Mouse (Mus musculus) intestine, embryonic 16.5 days (tissue): ENCODE results near the gene Hoxa7. TPM values are rescaled to one million over a fixed set of nuclear protein-coding genes. Genes with fewer than 3 reads are reported as not detected.

ENCODE experiments used
- ATAC-seq: fragments of 200-750 bp; cut with Nextera tagmentation; 2 replicates; pipeline ENCODE4 v1.8.0; 2017; ENCODE audit warnings: moderate TSS enrichment, moderate library complexity
- H3K27ac ChIP-seq: fragments of 300-500 bp; sonication (generic); 2 replicates; pipeline ENCODE4 v1.5.1; 2014; ENCODE audit warnings: mild to moderate bottlenecking, low read length
- H3K27me3 ChIP-seq: fragments of 300-500 bp; sonication (generic); replicated peaks from 2 replicates; pipeline ENCODE4 v1.6.1; 2014; ENCODE audit warnings: low read length, control low read depth, mixed read lengths; ENCODE audit not compliant: control insufficient read depth, insufficient read depth
- H3K36me3 ChIP-seq: fragments of 300-500 bp; sonication (generic); 2 replicates; pipeline ENCODE4 v1.6.1; 2014; ENCODE audit warnings: low read length, control low read depth; ENCODE audit not compliant: control insufficient read depth, insufficient read depth
- H3K4me1 ChIP-seq: fragments of 300-500 bp; sonication (generic); 2 replicates; pipeline ENCODE4 v1.6.1; 2014; ENCODE audit warnings: low read length, control low read depth, mixed read lengths; ENCODE audit not compliant: control insufficient read depth, insufficient read depth
- H3K4me2 ChIP-seq: fragments of 300-500 bp; sonication (generic); 2 replicates; pipeline ENCODE4 v1.6.1; 2014; ENCODE audit warnings: low read depth, low read length, control low read depth
- H3K4me3 ChIP-seq: fragments of 300-500 bp; sonication (generic); 2 replicates; pipeline ENCODE4 v1.5.1; 2014; ENCODE audit warnings: mild to moderate bottlenecking, low read length
- H3K9ac ChIP-seq: fragments of 300-500 bp; sonication (generic); 2 replicates; pipeline ENCODE4 v1.6.1; 2014; ENCODE audit warnings: low read depth, low read length
- H3K9me3 ChIP-seq: fragments of 300-500 bp; sonication (generic); 2 replicates; pipeline ENCODE4 v1.6.1; 2016; ENCODE audit warnings: low read length, control low read depth; ENCODE audit not compliant: control insufficient read depth
- WGBS: fragments of 180-500 bp; shearing (Covaris S2); extraction: QIAGEN DNeasy Blood & Tissue Kit; methylation state at CpG from one replicate; pipeline ENCODE4 v1.1.7; 2014; 5-methylcytosine and 5-hydroxymethylcytosine counted together
- polyA plus RNA-seq: library from polyadenylated mRNA; unstranded; fragments of >200 nt; fragmentation: Nextera tagmentation; extraction: Ambion mirVana; gene quantifications from 2 replicates; pipeline ENCODE4 v1.2.1, GENCODE M21; 2015

Gene Hoxa7
- polyA plus RNA-seq, 1 experiment from 2014 or later: 8.2 TPM

DNA sequence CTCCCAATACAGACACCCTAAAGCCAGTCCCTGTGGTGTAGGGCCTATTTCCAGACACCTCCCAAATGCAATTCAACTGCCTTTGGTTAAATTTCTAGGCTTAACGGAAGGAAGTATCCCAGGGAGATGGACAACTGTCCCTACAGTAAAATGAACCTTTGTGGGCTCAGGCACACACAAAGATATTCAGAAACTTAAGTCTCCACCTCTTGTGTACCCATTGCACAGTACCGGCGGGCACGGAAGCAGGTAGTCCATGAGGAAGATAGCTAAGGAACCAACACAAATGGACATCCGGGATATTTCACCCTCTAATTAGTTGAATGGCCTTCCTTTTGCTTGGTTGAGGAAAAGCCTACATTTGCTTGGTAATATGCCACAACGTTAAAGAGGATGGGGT, 45.3 kb downstream of the Hoxa7 start:
- Histone ChIP-seq H3K27me3 (peaks cover 6% of the 10 kb centered on the region; the same call in 1 of the 2 replicates), H3K4me1 (peaks cover 35% of the 10 kb centered on the region), H3K9ac (peak overlapping the region; percentile 79), H3K27ac (peak overlapping the region; percentile 96), H3K4me2 (peak overlapping the region; percentile 82), H3K4me3 (peak overlapping the region; percentile 63), H3K9me3 (no peaks in the 10 kb centered on the region), H3K36me3 (no peaks in the 10 kb centered on the region)
- ATAC-seq: no peak; the same call in 1 of the 2 replicates
- 2% methylated on average over 6 of the region's 6 CpGs for WGBS

DNA sequence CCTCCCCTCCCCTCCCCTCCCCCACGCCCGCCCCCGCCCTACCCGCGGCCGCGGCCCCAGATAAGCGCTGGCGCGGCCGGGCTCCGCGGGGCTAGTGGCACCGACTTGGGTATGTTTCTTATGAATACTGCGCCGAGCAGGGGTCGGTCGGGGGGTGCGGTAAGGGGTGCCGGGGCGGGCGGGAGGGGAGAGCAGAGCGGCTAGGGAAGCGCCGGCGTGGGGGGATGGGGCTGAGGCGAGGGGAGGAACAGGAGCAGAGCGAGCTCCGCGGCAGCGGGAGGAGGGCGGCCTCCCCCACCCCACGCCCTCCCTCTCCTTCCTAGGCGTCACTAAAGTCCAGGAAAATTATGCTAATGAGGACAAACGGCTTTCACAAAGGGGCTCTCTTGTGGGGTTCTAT, 45.8 kb downstream of the Hoxa7 start:
- Histone ChIP-seq H3K4me3 (peak overlapping the region; percentile 63), H3K36me3 (no peaks in the 10 kb centered on the region), H3K27ac (peak overlapping the region; percentile 96), H3K4me1 (peaks cover 35% of the 10 kb centered on the region), H3K9me3 (no peaks in the 10 kb centered on the region), H3K27me3 (0 out of 2 replicates have a peak, but pooled peaks cover 3% of the 10 kb centered on the region), H3K9ac (peak overlapping the region; percentile 79), H3K4me2 (peak overlapping the region; percentile 82)
- WGBS: 1% methylated on average over 12 of the region's 35 CpGs
- ATAC-seq: peak; percentile 49

DNA sequence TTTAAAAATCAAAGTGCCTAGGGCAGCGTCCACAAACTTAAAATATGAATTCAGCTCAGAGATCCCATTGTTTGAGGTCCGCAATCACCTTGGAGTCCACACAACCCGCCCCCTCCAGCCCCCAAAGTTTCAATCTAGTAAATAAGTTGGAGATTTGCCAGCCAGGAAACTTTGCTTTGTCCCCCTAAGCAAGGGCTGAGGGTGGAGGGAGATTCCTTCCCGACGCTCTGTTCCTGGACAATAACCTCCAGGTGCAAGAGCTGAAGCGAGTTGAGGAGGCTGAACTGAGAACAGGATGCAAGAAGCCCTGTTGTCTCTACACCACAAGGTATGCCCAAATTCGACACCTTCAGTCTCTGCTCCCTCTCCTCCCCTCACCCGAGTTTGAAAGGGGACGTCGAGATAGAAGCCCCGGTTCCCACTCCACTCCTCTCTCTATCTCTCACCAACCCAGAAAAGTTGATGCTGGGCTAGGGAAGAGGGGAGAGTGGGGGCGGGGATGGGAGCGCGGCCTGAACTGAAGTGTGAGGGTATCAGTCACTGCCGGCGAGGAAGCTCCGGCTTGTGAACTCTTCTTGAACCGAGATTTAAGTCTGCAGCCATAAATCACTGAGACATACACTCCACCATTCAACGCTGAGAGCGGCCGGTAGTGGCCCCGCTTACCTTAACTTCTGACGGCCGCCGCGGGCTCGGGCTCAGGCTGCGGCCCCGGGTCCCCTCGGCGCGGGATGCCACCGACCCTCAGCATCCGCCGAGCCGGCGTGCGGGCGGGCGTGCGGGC, 46.5 kb downstream of the Hoxa7 start:
- H3K36me3 ChIP-seq: no peaks in the 10 kb centered on the region
- peak overlapping the region; percentile 63 for H3K4me3 ChIP-seq
- 4% methylated on average over 41 of the region's 41 CpGs for WGBS
- peak overlapping the region; percentile 79 for H3K9ac ChIP-seq
- peak overlapping the region; percentile 82 for H3K4me2 ChIP-seq
- peak; percentile 57 for ATAC-seq
- 0 out of 2 replicates have a peak, but pooled peaks cover 6% of the 10 kb centered on the region for H3K27me3 ChIP-seq
- H3K4me1 ChIP-seq: peaks cover 35% of the 10 kb centered on the region
- H3K27ac ChIP-seq: peak overlapping the region; percentile 96
- no peaks in the 10 kb centered on the region for H3K9me3 ChIP-seq

DNA sequence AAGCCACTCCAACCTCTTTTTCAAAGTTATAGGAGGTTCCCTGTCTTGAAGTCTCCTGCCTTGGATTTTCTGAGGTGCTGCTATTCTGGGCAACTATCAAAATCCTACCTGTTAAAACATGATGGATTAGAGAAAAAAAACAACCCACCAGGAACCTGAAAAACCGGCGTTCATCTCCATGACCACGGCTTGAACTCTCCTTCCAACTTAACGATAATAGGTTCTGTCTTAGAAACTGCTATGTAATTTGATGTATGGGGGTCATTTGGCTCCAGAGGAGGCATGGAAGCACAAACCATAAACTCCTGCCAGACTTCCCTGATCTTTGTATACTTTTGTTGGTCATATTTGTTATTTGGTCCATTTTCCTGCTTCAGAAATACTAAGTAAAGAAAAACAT, 48.0 kb downstream of the Hoxa7 start:
- Histone ChIP-seq H3K4me3 (peak overlapping the region; percentile 47), H3K4me1 (peaks cover 39% of the 10 kb centered on the region), H3K9ac (peak overlapping the region; percentile 40)

DNA sequence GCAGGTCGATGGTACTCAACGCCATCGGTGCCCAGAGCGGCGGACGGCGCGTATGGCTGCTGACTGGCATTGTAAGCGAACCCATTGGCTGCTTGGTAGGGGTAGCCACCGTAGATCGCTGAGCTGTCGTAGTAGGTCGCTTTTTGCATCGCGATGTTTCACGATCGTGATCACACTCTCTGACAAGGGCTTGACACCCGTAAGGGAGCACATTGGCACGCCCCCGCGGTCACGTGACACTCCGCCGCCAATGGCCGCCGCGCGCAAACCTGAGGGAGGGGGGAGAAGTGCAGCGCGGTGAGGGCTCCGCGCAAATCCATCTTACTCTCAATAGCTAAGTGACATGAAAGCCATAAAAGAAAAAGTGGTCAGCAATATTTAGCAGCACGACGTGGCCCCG, 49.2 kb downstream of the Hoxa7 start:
- Histone ChIP-seq H3K27ac (peak overlapping the region; percentile 93), H3K9ac (peak overlapping the region; percentile 68), H3K9me3 (no peaks in the 10 kb centered on the region), H3K4me1 (peaks cover 37% of the 10 kb centered on the region), H3K27me3 (peaks cover 16% of the 10 kb centered on the region; the same call in 1 of the 2 replicates), H3K4me3 (peak overlapping the region; percentile 47), H3K4me2 (peak overlapping the region; percentile 79), H3K36me3 (no peaks in the 10 kb centered on the region)
- 2% methylated on average over 35 of the region's 35 CpGs for WGBS
- peak; percentile 58 for ATAC-seq

More for the DNA sequence above, 48.0 kb downstream of the Hoxa7 start:
- peak overlapping the region; percentile 87 for H3K27ac ChIP-seq
- peak overlapping the region; percentile 79 for H3K4me2 ChIP-seq
- H3K27me3 ChIP-seq: peaks cover 8% of the 10 kb centered on the region; the same call in 1 of the 2 replicates
- no peaks in the 10 kb centered on the region for H3K36me3 ChIP-seq
- ATAC-seq: no peak
- 13% methylated on average over 4 of the region's 4 CpGs for WGBS
- H3K9me3 ChIP-seq: no peaks in the 10 kb centered on the region

DNA sequence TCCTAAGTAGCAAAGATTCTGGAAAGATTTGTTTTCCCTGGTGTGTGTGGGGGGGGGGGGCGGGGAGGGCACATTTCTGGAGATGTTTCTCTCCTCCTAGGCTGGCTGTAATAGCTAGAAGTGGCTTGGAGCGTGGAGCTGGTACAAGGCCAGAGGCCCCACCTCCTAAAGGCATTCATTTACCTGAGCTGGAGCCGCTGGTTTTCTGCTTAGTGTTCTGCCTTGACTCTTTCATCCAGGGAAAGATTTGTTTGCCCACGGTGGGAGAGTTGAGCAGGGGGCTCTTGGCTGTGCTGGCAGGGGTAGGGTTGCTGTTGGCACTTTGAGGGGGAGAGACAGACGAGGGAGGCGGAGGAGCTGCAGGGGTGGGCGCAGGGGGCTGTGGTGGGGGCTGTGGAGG, 49.7 kb downstream of the Hoxa7 start:
- Histone ChIP-seq H3K4me3 (peak overlapping the region; percentile 47), H3K27me3 (peaks cover 19% of the 10 kb centered on the region; the same call in 1 of the 2 replicates), H3K9ac (peak overlapping the region; percentile 68), H3K4me2 (peak overlapping the region; percentile 79), H3K9me3 (no peaks in the 10 kb centered on the region), H3K36me3 (no peaks in the 10 kb centered on the region), H3K4me1 (peaks cover 33% of the 10 kb centered on the region), H3K27ac (peak overlapping the region; percentile 93)
- WGBS: 27% methylated on average over 7 of the region's 7 CpGs
- no peak for ATAC-seq

DNA sequence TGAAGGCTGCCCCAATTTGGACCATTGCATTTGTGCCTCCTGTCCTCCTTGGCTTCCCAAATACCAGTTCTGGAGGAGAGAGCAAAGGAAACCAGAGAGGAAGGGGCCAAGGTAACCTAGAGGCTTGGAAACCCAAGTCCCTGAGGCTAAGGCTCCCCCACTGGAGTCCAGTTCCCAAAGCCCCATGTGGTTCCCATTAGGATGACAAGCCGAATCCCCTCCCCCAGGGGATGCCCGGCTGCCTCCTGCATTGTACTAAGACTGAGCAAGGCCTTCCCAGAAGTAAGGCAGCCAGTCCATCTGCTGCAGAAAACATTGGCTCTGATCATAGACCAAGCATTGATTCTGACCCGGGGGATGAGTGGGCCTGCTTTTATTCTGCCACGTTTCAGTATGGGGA, 50.3 kb downstream of the Hoxa7 start:
- no peaks in the 10 kb centered on the region for H3K9me3 ChIP-seq
- WGBS: 31% methylated on average over 4 of the region's 4 CpGs
- H3K27me3 ChIP-seq: peaks cover 19% of the 10 kb centered on the region; the same call in 1 of the 2 replicates
- H3K4me2 ChIP-seq: peak overlapping the region; percentile 52; the same call in 1 of the 2 replicates
- no peak overlapping the region for H3K4me3 ChIP-seq
- H3K36me3 ChIP-seq: no peaks in the 10 kb centered on the region
- H3K4me1 ChIP-seq: peaks cover 28% of the 10 kb centered on the region
- H3K9ac ChIP-seq: 0 out of 2 replicates have a peak overlapping the region, but pooled peaks have one; percentile 68
- peak overlapping the region; percentile 93 for H3K27ac ChIP-seq
- ATAC-seq: no peak

DNA sequence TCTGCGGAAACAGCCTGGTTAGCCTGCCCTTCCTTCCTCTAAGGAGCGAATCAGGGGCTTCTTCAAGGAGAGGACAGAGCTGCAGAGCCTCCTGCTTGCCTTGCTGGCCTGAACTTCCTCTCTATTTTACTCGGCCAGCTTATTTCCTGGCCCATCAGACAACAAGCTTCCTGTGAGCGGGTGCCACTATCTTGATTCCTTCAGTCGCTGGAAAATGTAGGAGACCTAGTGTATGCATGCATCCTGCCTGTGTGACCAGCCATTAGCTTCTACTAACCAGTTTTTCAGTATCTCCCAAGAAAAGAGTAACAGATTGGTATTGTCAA, 50.8 kb downstream of the Hoxa7 start:
- H3K27ac ChIP-seq: peak overlapping the region; percentile 93
- peak overlapping the region; percentile 69 for H3K9ac ChIP-seq
- H3K4me3 ChIP-seq: peak overlapping the region; percentile 29
- H3K4me1 ChIP-seq: peaks cover 27% of the 10 kb centered on the region
- H3K4me2 ChIP-seq: peak overlapping the region; percentile 52
- 34% methylated on average over 5 of the region's 5 CpGs for WGBS
- no peaks in the 10 kb centered on the region for H3K36me3 ChIP-seq
- peaks cover 19% of the 10 kb centered on the region; the same call in 1 of the 2 replicates for H3K27me3 ChIP-seq
- H3K9me3 ChIP-seq: no peaks in the 10 kb centered on the region
- ATAC-seq: 0 out of 2 replicates have a peak, but pooled peaks have one; percentile 17

DNA sequence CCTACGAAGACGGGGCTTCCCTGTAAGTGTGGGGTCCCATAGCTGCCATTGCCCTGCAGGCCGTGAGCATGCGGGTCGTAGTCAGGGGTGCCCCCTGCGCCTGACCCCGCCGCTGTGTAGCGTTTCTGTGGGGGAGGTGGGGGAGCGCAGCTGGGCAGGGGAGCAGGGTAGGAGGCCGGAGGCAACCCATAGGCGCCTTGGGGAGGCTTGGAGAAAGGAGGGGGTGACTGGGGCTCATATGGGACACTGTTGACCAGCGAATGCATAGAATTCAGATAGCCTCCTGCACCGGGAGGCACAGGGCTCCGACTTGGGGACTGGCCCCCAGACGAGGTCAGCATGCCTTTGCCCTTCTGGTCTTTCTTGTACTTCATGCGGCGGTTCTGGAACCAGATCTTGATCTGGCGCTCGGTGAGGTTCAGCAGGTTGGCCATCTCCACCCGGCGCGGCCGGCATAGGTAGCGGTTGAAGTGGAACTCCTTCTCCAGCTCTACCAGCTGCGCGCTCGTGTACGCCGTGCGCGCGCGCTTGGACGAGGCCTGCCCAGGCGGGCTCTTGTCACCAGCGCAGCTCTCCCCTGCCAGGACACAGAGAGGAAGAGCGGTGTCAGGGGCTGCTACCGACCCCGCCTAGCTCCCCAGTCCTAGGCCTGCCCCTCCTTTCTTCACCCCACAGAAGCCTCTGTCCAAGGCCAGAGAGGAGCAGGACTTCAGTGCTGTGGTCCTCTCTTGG, 51.3 kb downstream of the Hoxa7 start:
- WGBS: 39% methylated on average over 40 of the region's 40 CpGs
- peak overlapping the region; percentile 29 for H3K4me3 ChIP-seq
- H3K9ac ChIP-seq: peak overlapping the region; percentile 69
- H3K27me3 ChIP-seq: peaks cover 19% of the 10 kb centered on the region; the same call in 1 of the 2 replicates
- H3K4me1 ChIP-seq: peaks cover 27% of the 10 kb centered on the region
- H3K36me3 ChIP-seq: no peaks in the 10 kb centered on the region
- H3K9me3 ChIP-seq: no peaks in the 10 kb centered on the region
- H3K27ac ChIP-seq: peak overlapping the region; percentile 93
- peak; percentile 9; the same call in 1 of the 2 replicates for ATAC-seq
- peak overlapping the region; percentile 52 for H3K4me2 ChIP-seq
